In the genomic region with DNA sequence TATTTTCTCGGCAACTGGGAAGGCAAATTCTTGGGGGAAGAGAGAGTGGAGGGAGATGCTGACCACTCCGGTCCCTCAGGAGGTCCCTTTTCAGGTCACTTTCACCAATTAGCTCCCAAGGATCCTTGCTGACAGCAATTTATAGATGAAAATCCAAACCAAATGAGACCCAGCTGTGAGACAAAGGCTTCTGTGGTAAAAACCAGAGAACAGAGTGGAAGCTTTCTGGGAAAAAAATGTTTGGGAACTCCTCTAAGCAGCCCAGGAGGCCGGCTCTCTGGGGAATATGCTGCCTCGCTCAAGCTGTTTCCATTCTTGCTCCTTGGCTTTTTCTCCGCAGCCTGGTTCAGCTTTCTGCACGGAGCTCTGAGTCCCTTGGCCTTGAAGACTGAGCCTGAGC, we compare ENCODE assay signal across 9 mouse cellular contexts.
DNase-seq lines count a peak whose midpoint lies in the region; ATAC-seq lines count a peak whose summit lies in the region.
"Had no signal": no experiment of that assay in that cellular context is flagged by ENCODE, and none has a peak within 500 bp of the region (broad histone marks: within the 10 kb centered on the region; RNA-seq: fewer than 3 reads in every experiment).

No protein-coding gene starts in this region.

- peak; percentile 43; the same call in 1 of the 2 replicates for ATAC-seq in hindbrain, embryonic 12.5 days (ENCODE audit: low FRiP score)
- ATAC-seq in limb, embryonic 15.5 days (ENCODE audit: insufficient number of reproducible peaks, low FRiP score, low TSS enrichment, low read depth), result no peak

- peak overlapping the region; percentile 19 for H3K4me3 ChIP-seq in hindbrain, embryonic 12.5 days
- peak overlapping the region; percentile 1; the same call in 1 of the 2 replicates for H3K4me3 ChIP-seq in limb, embryonic 15.5 days
- H3K4me3 ChIP-seq: liver, embryonic 13.5 days had no signal

- 2% methylated on average over 6 of the region's 6 CpGs for WGBS in hindbrain, embryonic 12.5 days
- 8% methylated on average over 6 of the region's 6 CpGs for whole genome bisulfite sequencing in limb, embryonic 15.5 days

- no peak overlapping the region for H3K27ac ChIP-seq in hindbrain, embryonic 12.5 days
- H3K27ac ChIP-seq in limb, embryonic 15.5 days, result no peak overlapping the region; the same call in 1 of the 2 replicates
- H3K27ac ChIP-seq: liver, embryonic 13.5 days had no signal

- H3K36me3 ChIP-seq in hindbrain, embryonic 12.5 days, result no peaks in the 10 kb centered on the region
- no peaks in the 10 kb centered on the region for H3K36me3 ChIP-seq in limb, embryonic 15.5 days
- H3K36me3 ChIP-seq: liver, embryonic 13.5 days had no signal

- DNase-seq in ovary, postnatal 36 days (ENCODE audit: low spot score), result peak; percentile 36
- DNase-seq in ovary, postnatal 10 days (ENCODE audit: low spot score), result no peak
- peak; percentile 63 for DNase-seq in gastrocnemius, adult 18-20 months (ENCODE audit: low spot score)
- DNase-seq in spleen, adult 18-20 months, result no peak
- DNase-seq in cerebellum, adult 11 months, result no peak
- no peak for DNase-seq in layer of hippocampus, adult 11-12 months (ENCODE audit: low spot score)
- DNase-seq: liver, embryonic 13.5 days had no signal

- H3K4me2 ChIP-seq in hindbrain, embryonic 12.5 days (replicated peaks), result peak overlapping the region; percentile 51
- H3K4me2 ChIP-seq in limb, embryonic 15.5 days, result peak overlapping the region; percentile 24
- H3K4me2 ChIP-seq: liver, embryonic 13.5 days had no signal

- H3K9ac ChIP-seq in hindbrain, embryonic 12.5 days, result 0 out of 2 replicates have a peak overlapping the region, but pooled peaks have one; percentile 9
- no peak overlapping the region for H3K9ac ChIP-seq in limb, embryonic 15.5 days
- H3K9ac ChIP-seq: liver, embryonic 13.5 days had no signal

- H3K4me1 ChIP-seq in hindbrain, embryonic 12.5 days, result peaks cover 10% of the 10 kb centered on the region
- peaks cover 11% of the 10 kb centered on the region for H3K4me1 ChIP-seq in limb, embryonic 15.5 days
- H3K4me1 ChIP-seq: liver, embryonic 13.5 days had no signal

- H3K27me3 ChIP-seq in hindbrain, embryonic 12.5 days, result peaks cover 23% of the 10 kb centered on the region
- H3K27me3 ChIP-seq in limb, embryonic 15.5 days, result no peaks in the 10 kb centered on the region
- H3K27me3 ChIP-seq: liver, embryonic 13.5 days had no signal

- no peaks in the 10 kb centered on the region for H3K9me3 ChIP-seq in hindbrain, embryonic 12.5 days (replicated peaks)
- H3K9me3 ChIP-seq in limb, embryonic 15.5 days, result no peaks in the 10 kb centered on the region
- H3K9me3 ChIP-seq: liver, embryonic 13.5 days had no signal

Comparison
In these comparisons a context has a peak if more than half of its experiments do, and no peak if none do; other contexts are left out.
1. DNase-seq: peak in ovary, postnatal 36 days (single experiment) and gastrocnemius, adult 18-20 months (single experiment); none in ovary, postnatal 10 days (single experiment), spleen, adult 18-20 months (0 of 2), cerebellum, adult 11 months (single experiment) and layer of hippocampus, adult 11-12 months (single experiment).